Comparison of ENCODE assay signal across 37 mouse cellular contexts in the genomic region with DNA sequence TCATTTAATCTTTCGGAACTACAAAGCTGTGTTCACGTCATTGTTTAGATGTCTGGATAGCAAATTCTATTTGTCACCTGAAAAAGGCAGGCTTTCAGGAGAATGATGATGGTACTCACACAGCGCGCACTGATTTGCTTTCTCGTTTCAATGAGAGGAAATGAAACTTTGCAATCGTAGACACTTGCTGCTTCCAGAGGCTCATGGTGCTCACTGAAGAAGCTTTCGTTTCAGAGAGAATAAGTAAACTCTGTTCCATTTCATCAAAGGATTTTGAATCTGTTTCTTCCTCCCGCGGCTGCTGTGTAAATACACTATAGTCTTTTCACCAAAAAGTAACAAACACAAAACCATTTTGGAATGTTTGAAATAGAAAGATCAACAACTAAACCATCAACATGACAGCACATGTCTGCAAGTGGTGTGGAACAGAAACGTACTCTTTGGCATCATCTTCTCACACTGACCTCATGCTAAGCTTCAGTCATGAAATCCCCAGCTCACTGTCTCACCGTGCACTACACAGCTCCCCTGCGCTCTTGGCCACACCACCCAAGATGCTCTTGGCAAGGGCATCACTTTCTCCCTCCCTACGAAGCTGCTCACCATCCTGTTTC. TPM values are rescaled to one million over a fixed set of nuclear protein-coding genes. Genes with fewer than 3 reads are reported as not detected.
"Had no signal": no experiment of that assay in that cellular context is flagged by ENCODE, and none has a peak within 500 bp of the region (broad histone marks: within the 10 kb centered on the region; RNA-seq: fewer than 3 reads in every experiment).

No protein-coding gene starts in this region.

- H3K9me3 ChIP-seq: heart, embryonic 10.5 days; heart, embryonic 12.5 days; heart, embryonic 13.5 days; heart, embryonic 15.5 days; hindbrain, embryonic 10.5 days; hindbrain, embryonic 12.5 days; hindbrain, embryonic 13.5 days; hindbrain, embryonic 15.5 days; intestine, embryonic 15.5 days; kidney, embryonic 15.5 days had no signal

- DNase-seq: heart, postnatal 10 days; heart, postnatal 14 days; heart, postnatal 36 days; heart, postnatal 4 days; kidney, adult 11 months; kidney, adult 18-20 months; kidney, adult 2 months; kidney, adult 8-10 months; kidney, adult 9 months; kidney, postnatal 10 days; kidney, postnatal 14 days; kidney, postnatal 25 days; kidney, postnatal 36 days; kidney, postnatal 4 days; layer of hippocampus, adult 9-11 months; layer of hippocampus, postnatal 36 days had no signal

- H3K4me1 ChIP-seq: heart, embryonic 10.5 days; heart, embryonic 12.5 days; heart, embryonic 13.5 days; heart, embryonic 15.5 days; hindbrain, embryonic 10.5 days; hindbrain, embryonic 12.5 days; hindbrain, embryonic 13.5 days; hindbrain, embryonic 15.5 days; intestine, embryonic 15.5 days; kidney, embryonic 15.5 days had no signal

- H3K27me3 ChIP-seq: heart, embryonic 12.5 days; heart, embryonic 13.5 days; heart, embryonic 15.5 days; hindbrain, embryonic 12.5 days; hindbrain, embryonic 13.5 days; hindbrain, embryonic 15.5 days; intestine, embryonic 15.5 days; kidney, embryonic 15.5 days had no signal

- H3K27ac ChIP-seq: heart, embryonic 10.5 days; heart, embryonic 13.5 days; heart, embryonic 15.5 days; hindbrain, embryonic 10.5 days; hindbrain, embryonic 12.5 days; hindbrain, embryonic 13.5 days; hindbrain, embryonic 14.5 days; hindbrain, embryonic 15.5 days; hindbrain, postnatal 0 days; intestine, embryonic 15.5 days; kidney, embryonic 15.5 days; kidney, postnatal 0 days; layer of hippocampus, adult 2 months had no signal

- H3K9ac ChIP-seq: heart, embryonic 12.5 days; heart, embryonic 13.5 days; heart, embryonic 15.5 days; hindbrain, embryonic 12.5 days; hindbrain, embryonic 13.5 days; hindbrain, embryonic 14.5 days; hindbrain, embryonic 15.5 days; intestine, embryonic 15.5 days; kidney, embryonic 15.5 days had no signal

- H3K4me2 ChIP-seq: heart, embryonic 11.5 days; heart, embryonic 12.5 days; heart, embryonic 13.5 days; heart, embryonic 15.5 days; hindbrain, embryonic 12.5 days; hindbrain, embryonic 13.5 days; hindbrain, embryonic 14.5 days; hindbrain, embryonic 15.5 days; intestine, embryonic 15.5 days; kidney, embryonic 15.5 days had no signal

- ATAC-seq: hindbrain, embryonic 16.5 days; hindbrain, postnatal 0 days; inflammation-experienced regulatory T-cells, adult 6 months; intestine, embryonic 15.5 days; intestine, embryonic 16.5 days; intestine, postnatal 0 days had no signal

- H3K4me3 ChIP-seq: heart, embryonic 10.5 days; heart, embryonic 12.5 days; heart, embryonic 13.5 days; heart, embryonic 15.5 days; hindbrain, embryonic 10.5 days; hindbrain, embryonic 12.5 days; hindbrain, embryonic 13.5 days; hindbrain, embryonic 15.5 days; intestine, embryonic 15.5 days; kidney, embryonic 15.5 days; layer of hippocampus, adult 2 months had no signal

- H3K36me3 ChIP-seq: heart, embryonic 10.5 days; heart, embryonic 12.5 days; heart, embryonic 15.5 days; hindbrain, embryonic 10.5 days; hindbrain, embryonic 12.5 days; intestine, embryonic 15.5 days; kidney, embryonic 15.5 days had no signal

RNA-seq across cellular contexts. Expression of gene Abca6, which starts 46.4 kb away (rescaled TPM):
- total RNA-seq: hematopoietic stem cell, adult 5-6 weeks had no signal
- polyA plus RNA-seq: inflammation-experienced regulatory T-cells, adult 6 months; kidney, embryonic 14.5 days had no signal
